Mouse (Mus musculus) heart, postnatal 25 days (tissue): ENCODE results near the gene Timm44. TPM values are rescaled to one million over a fixed set of nuclear protein-coding genes. Genes with fewer than 3 reads are reported as not detected.

ENCODE experiments used
- DNase-seq: peaks from one replicate; pipeline ENCODE4 v3.0.0; 2022; ENCODE audit warnings: low spot score
- intact Hi-C: fragments of 180-260 bp; cut with DNase I; formaldehyde crosslinking; loops from one replicate; pipeline ENCODE4 v1.15.1; 2025
- total RNA-seq, 2 experiments: library from RNA; stranded (reverse); gene quantifications; 2 replicates each; pipeline ENCODE4 v1.2.3; 2021

Gene Timm44
- 100 to 1,000 TPM; 117 TPM for total RNA-seq

DNA sequence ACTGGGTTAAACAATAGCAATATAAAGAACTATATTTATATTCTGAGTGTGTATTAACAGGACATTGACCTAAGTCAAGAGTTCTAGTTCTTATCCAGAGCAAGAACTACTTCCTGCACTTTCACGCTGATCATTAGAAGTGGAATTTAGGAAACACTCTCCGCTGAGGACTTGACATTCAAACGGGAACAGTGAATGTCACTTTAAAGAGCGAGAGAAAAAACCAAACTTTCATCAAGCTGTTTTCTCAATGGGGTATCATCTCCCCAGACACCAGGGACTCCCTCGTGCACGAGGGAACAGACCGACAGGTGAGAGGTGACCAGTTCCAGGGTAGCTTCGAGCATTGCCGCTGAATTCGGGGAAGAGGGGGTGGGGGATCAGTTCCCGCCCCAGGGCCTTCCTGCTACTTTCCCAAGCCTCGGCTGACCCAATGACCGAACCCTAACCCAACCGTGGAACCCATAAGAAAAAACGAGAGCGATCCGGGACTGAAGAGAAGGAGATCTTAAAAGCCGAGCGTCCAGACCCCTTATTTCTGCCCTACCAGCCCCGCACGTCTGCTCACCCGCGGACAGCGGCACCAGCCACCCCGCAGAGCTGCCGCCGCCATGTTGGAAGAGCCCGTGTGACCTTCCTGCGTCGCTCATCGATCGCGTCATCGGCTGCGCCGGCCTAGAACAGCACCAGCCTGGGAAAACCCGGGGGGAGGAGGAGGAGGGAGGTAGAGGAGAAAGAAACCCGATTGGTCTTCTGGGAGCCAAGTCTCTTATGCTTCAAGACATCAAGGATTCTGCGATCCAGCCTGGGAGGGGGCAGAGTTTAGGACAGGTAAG is at the start of gene Timm44:
Timm44 (minus strand) TSS at position 639 of the 836 bp plus-strand sequence.
- peak; percentile 90 for DNase-seq
- intact Hi-C loops, result loop anchor here (2.0 to 5.0 kb wide), 2 partner anchors 17 to 47 kb away; partner anchors contain the start of gene Ctxn1

DNA sequence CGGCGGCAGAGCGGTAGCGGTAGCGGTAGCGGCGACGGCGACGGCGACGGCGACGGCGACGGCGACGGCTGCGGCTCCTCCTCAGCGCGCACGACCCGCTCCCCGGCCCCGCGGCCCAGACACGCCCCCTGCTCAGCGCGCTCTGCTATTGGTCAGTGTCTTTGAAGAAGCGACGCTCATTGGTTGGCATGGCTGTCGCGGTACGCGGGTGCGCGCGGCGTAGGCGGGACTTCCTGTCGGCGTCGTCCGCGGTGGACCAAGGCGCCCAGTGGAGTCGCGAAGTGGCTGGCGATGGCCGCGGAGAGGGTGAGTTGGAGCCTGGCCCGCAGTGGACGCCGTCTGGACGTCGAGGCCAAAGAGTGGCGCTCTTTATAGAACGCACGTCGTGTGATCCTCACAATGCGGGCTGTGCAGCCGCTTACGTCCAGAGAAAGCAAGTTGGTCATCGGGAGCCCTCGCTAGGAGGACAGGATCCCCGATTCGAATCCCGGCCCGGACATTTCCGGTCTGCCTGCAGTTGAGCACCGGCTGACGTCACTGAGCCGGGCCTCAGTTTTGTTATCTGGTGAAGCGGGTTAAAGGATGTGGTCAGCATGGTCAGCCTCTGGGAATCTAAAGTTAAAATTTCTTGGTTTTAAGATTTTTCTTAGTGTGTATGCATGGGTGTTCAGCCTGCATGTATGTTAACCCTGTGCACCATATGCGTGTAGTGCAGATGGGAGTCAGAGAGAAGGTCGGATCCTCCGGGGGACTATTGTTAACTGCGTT is 49.5 kb upstream of the Timm44 start, which contains the start of the genes Ccl25 and Elavl1:
Ccl25 (plus strand) TSS at position 228 of the 768 bp plus-strand sequence.
Elavl1 (minus strand) TSS at position 431 of the 768 bp plus-strand sequence.
- intact Hi-C loops, result loop anchor here (5.0 to 10.0 kb wide), 3 partner anchors 48 to 160 kb away; partner anchors contain the start of genes Evi5l and Timm44
- DNase-seq, result peak; percentile 95

DNA sequence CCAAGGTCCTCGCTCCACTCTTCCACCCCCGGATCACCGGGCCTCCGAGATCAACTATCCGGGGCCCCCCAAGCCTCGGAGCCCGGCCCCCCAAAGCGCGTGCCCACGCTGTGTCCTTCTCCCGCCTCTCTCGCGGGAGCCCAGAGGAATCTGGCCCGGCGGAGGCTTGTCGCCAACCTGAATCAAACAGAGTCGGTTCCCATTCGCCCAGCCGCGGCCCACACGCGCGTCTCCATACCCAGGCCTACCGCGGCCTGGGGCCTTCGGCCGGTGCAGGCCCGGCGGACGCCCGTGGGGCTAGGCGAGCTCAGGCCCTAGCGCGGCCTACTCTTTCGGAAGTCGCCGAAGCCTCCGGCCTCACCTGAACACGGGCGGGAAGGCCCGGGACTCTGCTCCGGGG is 48.8 kb upstream of the Timm44 start:
- no peak for DNase-seq
- intact Hi-C loops, result loop anchor here (5.0 to 10.0 kb wide), 3 partner anchors 47 to 160 kb away; partner anchors contain the start of genes Evi5l and Timm44

DNA sequence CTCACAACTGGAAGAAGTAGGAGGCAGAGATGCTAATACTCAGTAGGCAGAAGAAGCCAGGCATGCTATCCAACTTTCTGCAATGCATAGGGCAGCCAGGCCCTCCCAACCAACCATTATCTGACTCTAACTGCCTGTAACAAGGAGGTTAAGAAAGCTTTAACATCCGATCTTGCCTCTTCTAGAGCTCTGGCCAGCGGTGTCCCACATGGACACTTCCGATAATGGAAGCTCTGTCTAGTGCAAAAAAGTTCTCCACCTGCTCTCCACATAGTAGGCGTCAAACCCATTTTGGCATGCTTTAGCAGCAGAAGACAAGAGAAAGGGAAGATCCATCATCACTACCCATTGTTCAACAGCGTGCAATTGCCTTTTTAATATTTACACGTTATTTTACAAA is 48.2 kb upstream of the Timm44 start:
- no peak for DNase-seq
- intact Hi-C loops, result loop anchor here (2.0 to 10.0 kb wide), 4 partner anchors 47 to 159 kb away; partner anchors contain the start of genes Evi5l and Timm44

DNA sequence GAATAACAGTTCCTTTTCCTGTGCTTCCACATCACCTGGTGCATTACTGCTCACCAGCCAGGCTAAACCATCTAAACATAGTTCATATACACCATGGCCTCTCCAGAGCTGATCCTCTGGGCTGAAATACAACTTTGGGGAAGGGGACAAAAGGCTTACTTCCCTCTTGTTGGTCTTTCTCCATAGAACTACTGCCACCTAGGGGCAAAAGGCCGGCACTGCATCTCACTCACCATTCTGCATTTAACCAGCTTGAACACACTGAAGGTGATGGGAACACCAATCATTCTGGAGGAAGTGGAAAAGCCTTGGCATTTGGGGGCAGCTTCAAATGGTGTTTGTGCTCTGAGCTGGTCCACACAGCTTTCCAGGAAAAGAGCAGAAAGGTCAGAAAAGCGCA is 46.8 kb upstream of the Timm44 start:
- DNase-seq, result peak; percentile 52
- intact Hi-C loops, result loop anchor here (2.0 to 10.0 kb wide), 4 partner anchors 45 to 158 kb away; partner anchors contain the start of genes Evi5l and Timm44

DNA sequence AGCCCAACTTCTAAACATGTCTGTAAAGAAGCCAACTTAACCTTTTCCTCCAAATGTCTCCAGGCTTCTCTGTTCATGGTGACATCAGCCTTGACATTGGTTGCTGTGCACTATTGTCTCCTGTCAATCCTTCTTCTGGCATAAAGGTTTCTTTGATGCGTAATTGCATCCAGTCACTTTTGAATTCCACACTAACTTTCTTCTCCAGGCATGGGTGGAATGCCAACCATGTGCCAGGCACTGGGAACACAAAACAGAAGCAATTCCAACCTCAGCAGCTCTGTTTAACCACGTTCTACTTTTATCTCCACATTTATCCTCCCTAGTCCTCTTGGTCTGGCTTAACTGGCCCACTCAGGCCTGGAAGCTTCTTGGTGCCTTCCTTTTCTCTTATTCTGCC is 45.3 kb upstream of the Timm44 start:
- DNase-seq, result no peak
- intact Hi-C loops, result loop anchor here (5.0 to 10.0 kb wide), 3 partner anchors 44 to 156 kb away; partner anchors contain the start of genes Evi5l and Timm44

DNA sequence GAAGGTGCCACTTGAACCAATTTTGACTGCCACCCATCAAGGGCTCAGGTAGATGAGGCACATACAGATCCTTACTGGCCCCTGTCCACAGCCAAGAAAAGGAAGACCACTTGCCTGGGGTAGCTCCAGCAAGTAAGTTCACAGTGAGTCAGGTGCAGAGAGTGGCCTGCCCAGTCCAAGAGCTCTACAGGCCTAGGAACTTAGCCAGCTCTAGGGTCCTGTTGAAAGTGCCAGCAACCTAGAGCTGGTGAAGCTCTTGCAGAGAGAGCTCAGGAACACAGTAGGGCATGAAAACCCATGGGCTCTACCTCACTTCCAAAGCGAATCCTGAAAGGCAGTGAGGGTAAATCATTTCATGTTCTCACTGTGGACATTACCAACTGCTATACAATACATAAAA is 44.7 kb upstream of the Timm44 start:
- intact Hi-C loops, result loop anchor here (5.0 to 10.0 kb wide), 3 partner anchors 43 to 156 kb away; partner anchors contain the start of genes Evi5l and Timm44
- DNase-seq, result no peak

DNA sequence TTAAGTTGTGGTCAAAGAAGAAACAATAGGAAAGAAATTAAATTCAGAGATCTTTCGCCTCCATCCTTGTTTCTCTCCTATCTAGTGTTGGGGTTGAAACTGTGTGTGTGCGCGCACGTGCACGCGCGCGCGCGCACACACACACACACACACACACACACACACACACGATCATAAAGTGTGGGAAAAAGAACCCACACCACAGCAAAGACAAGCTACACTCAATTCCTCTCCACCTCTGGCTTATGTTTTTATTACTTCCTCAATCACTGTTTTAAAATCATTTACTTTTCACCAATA is 43.8 kb upstream of the Timm44 start:
- DNase-seq, result no peak
- intact Hi-C loops, result no loop called here

DNA sequence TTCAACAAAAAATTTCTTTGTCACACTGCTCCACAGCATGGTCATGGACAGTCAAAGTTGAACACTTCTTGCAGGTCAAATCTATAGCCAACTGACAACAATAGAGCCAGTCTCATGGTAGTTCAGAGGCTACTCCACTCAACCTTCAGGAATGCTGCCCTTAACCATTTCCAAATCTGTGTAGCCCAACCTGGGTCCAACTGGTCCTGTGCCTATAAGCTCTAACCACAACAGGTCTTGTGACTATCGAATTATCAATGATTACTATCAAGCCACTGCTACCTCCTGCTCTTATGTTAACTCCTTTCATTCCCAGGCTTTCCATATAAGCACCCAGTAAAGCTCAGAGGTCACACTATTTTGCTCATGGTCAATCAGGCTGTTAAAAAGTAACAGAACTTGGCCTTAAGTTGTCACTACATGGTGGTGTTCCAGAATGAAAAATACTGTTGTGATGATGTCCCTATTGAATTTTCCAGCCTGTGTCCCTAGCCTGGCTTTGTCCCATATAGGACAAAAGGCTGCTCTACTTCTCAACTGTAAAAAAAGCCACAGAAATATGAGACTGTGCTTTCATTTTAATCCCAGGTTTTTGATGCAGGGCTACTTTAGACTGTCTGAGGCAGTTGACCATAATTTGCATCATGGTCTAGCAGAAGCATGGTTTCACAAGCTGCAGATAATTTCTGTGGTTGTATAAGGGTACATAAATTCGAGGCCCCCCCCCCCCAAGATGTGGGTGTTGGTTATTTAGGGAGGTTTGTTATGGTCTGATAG is 43.3 kb upstream of the Timm44 start:
- intact Hi-C loops, result no loop called here
- no peak for DNase-seq

DNA sequence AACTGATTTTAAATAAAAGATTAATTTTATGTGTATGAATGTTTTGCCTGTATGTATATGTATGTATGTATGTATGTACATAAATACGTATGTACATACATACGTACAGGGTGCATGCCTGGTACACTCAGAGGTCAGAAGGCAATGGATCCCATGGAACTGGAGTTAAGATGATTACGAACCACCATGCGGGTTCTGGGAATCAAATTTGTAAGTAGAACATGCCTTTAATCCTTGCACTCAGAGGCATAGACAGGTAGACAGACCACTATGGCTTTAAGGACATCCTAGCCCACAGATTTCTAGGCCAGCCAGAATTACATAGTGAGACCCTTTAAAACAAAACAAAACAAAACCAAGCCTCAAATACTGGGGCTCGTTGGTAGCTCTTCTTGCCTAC is 42.4 kb upstream of the Timm44 start:
- intact Hi-C loops, result no loop called here
- DNase-seq, result no peak

DNA sequence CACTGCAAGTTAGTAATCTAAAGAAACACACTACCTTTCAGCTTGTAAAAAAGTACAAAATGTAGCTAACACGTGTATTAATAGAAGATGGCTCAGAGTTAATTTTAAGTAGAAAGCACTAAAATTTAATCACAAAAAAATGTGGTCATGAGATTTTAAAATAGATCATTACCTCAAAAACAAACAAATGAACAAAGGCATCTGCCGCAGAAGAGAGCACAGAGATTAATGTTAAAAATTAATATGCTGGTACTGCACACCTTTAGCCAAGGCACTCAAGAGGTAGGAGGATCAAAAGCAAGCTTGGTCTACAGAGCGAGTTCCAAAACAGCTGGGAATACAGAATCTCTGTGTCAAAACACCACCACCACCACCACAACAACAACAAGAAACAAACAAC is 39.1 kb upstream of the Timm44 start:
- intact Hi-C loops, result no loop called here
- DNase-seq, result no peak

DNA sequence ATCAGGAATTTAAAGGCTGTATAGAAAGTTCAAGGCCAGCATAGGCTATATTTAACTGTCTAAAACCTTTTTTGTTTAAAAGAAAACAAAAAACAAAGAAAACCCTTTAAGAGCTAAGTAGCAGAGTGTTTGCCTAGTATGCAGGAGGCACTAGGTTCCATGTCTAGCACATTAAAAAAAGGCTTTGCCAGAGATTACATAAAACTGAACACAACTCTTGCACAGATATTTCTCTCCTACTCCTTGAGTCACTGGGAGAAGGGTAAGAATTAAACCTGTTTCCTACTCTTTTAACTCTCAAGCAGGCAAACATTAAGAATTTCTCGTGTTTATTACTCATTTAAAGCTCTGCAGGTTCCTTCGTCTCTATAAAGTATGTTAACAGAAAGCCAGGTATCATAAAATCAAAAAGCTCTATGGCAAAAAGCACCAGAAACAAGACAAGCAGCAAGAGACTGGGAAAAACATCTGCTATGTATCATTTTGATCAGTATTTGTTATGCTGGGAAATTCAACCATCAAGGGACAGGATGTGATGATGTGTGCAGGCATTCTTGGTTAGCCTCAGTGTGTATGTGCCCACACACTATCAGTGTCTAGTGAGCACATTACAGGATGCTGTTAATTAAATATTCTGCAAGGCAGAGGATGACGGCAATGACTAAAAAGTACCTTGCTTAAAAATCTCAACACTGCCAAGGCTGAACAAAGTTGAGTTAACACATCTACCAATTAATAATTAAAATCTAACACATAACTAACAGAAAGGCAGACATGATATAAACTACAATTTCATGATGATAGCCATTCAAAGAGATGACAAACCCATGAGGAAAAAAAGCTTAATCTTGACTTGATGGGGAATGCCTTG is 37.8 kb upstream of the Timm44 start:
- intact Hi-C loops, result no loop called here
- DNase-seq, result no peak

DNA sequence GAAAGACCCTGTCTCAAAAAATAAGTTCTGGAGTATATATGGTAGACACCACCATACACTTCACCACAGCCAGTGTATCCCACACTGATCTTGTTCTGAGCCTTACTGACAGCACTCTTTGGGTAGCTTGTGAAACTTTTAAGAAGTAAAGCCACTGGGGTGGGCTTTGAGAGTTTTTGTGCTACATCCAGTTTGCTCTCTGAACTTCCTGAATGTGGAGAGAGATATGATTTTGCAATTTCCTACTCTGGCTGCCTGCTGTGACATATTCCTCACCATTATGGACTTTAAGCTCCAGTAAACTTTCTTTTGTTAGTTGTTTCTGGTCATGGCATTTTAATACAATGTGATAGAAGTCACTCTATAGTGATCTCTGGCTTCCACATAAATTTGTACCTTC is 36.4 kb upstream of the Timm44 start:
- no peak for DNase-seq

DNA sequence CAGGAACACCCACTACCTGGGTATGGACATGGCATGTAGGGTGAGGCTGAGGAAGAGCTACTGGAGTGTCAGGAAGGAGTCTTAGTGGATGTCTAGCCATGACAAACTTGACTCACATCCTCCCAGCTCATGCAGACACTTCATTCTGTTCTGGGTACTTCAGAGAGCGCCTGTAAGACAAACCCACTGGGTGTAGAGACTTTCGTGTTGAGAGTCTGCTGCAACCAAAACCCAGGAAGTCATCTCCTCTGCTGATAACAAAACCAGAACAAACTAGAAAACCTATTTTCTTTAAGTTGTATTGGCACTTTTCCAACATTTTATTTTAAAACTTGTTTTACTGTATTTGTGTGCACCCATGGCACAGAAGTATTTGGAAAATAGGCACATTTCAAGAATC is 30.1 kb upstream of the Timm44 start:
- no peak for DNase-seq
- intact Hi-C loops, result no loop called here

More for the DNA sequence above, 36.4 kb upstream of the Timm44 start:
- intact Hi-C loops, result no loop called here

DNA sequence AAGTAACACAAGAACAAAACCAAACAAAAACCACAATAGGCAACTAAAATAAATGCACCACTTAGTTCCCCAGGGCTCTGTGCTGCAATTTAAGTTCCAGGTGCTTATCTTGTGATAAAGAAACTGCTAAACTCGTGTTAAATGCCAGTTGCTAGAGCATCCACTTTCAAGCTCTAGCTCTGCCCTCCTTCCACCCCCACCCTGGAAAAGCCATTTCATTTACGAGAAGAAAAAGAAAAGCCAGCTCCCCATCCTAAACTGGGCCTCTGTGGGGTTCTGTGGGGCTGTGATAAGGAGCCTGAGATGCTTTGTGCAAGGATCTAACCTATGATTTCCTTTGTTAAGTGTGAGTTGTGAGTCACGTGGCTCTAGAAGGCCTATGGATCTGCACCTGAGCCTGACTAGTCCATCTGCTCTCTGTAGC is 28.4 kb upstream of the Timm44 start:
- DNase-seq, result no peak
- intact Hi-C loops, result no loop called here

DNA sequence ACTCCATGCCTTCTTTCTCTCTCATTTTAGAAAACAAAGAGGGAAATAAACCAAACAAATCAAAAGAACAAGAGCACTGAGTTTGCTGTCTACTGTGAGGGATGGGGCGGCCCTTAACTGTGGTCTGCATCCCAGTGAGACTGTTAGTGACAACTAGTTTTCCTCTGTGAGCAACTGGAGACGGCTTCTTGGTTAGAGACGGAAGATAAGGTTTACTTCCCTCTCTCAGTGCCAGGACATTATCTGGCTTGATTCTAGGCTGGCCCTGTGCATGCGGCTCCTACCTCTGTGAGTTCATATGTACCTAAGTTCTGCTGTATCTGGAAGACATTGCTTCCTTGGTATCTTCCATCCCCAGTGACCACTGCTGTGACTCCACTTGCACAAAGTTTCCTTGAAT is 22.1 kb upstream of the Timm44 start:
- intact Hi-C loops, result no loop called here

DNA sequence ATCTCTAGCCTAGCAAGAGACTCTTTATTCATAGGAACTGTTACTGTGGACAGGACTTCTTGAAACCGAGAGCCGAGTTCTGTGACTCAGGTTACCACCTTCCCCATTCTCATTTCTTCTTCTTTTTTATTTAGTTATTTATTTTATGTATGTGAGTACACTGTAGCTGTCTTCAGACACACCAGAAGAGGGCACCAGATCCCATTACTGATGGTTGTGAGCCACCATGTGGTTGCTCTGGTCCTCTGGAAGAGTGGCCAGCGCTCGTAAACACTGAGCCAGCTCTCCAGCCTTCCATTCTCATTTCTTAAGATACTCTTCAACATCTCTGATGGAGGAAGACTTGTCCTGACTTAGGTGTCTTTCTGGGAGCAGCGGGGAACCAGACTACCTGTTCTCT is 17.0 kb upstream of the Timm44 start:
- no peak for DNase-seq

More for the DNA sequence above, 22.1 kb upstream of the Timm44 start:
- DNase-seq, result no peak

DNA sequence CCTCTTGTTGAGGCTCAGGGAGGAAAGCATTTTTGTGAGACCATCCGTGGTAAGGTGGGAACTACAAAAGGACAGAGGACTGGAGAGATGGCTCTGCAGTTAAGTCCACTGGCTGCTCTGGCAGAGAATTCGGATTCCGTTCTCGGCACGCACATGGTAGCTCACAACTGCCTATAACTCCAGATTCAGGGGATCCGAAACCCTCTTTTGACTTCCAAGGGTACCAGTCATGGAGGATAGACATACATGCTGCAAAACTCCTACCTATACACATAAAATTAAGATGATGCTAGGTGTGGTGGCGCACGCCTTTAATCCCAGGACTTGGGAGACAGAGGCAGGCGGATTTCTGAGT is 375 bp upstream of the Timm44 start:
- DNase-seq, result no peak
- intact Hi-C loops, result loop anchor here (5.0 kb wide), 1 partner anchor 46 kb away; no protein-coding TSS in a partner anchor

More for the DNA sequence above, 17.0 kb upstream of the Timm44 start:
- intact Hi-C loops, result no loop called here

DNA sequence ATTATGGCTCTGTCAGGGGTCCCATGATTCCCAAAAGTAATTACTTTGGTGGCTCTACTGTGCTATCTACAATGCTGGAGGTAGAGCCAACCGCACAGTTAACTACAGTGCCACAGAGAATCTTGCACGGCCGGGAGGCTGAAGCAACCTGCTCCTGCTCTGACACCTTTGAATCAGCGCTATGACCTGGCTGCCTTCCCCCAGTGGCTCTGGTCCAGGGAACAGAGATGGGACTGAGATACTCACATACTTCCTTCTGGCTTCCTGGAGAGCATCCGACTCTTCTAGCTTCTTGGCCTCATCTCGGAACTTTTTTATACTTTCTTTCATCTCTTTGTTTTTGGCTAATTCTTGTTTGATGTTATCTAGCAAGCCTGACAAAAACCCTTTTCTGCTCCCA is 6.1 kb downstream of the Timm44 start:
- intact Hi-C loops, result no loop called here
- no peak for DNase-seq
